8 mouse cellular contexts compared by ENCODE assay signal in the genomic region with DNA sequence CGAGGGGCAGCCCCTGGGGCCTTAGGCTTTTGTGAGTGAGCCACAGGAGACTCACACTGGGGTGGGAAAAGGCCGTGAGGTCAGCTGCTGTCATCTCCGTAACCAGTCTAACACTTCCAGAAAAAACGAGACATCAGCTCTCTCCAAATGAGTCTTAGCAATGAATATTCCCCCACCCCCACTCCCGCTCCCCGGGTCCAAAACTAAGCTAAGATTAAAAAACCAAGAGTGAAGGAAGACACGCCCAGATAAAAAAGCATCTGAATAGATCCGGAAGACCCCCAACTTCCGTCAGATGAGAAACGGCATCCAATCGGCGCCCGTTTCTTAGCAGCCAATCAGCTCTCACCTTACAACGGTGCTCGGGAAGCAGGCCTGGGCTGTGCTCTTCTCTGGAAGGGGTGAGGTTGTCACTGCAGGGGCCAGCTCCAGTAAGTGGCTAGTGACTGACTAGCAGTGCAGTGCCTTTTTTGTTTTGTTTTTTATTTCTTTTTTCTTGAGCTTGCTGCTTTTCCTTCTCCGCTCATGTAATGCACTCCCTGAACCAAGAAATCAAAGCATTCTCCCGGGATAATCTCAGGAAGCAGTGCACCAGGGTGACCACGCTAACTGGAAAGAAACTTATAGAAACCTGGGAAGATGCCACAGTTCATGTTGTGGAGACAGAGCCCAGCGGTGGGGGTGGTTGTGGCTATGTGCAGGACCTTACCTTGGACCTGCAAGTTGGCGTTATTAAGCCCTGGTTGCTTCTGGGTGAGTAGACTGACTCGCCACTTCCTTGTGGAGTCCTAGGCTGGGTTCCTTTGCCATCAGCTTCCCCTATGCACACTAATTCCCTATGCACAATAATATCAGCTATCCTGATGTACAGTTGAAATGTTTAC. TPM values are rescaled to one million over a fixed set of nuclear protein-coding genes. Genes with fewer than 3 reads are reported as not detected.
DNase-seq lines count a peak whose midpoint lies in the region; ATAC-seq and TF ChIP-seq lines count a peak whose summit lies in the region.

A gene (plus strand): TSS at position 192 of the 884 bp plus-strand sequence.
A gene (plus strand): TSS at position 383 of the 884 bp plus-strand sequence.

- peak; percentile 97 for ATAC-seq in embryonic facial prominence, embryonic 15.5 days (ENCODE audit: insufficient number of reproducible peaks, low FRiP score, low TSS enrichment, low read depth)
- ATAC-seq in kidney, embryonic 15.5 days (replicated peaks; ENCODE audit: low FRiP score) = peak; percentile 100
- ATAC-seq in monocyte, adult 5-6 weeks (replicated peaks; ENCODE audit: insufficient number of reproducible peaks, low FRiP score, low TSS enrichment, poor library complexity, severe bottlenecking) = peak; percentile 86

- TF ChIP-seq POLR2A in bone marrow, adult 2 months (IDR thresholded peaks at IDR 0.05; ENCODE audit: borderline replicate concordance, control insufficient read depth, low read depth, low read length) = peak; percentile 41; the same call in 1 of the 2 replicates

- H3K27me3 ChIP-seq in embryonic facial prominence, embryonic 15.5 days = no peaks in the 10 kb centered on the region
- H3K27me3 ChIP-seq in heart, embryonic 10.5 days (ENCODE audit: insufficient read depth, poor library complexity, severe bottlenecking) = no peaks in the 10 kb centered on the region
- H3K27me3 ChIP-seq in kidney, embryonic 15.5 days = no peaks in the 10 kb centered on the region

- no peaks in the 10 kb centered on the region for H3K4me1 ChIP-seq in bone marrow, adult 2 months (ENCODE audit: control insufficient read depth, insufficient read depth, low read length)
- H3K4me1 ChIP-seq in embryonic facial prominence, embryonic 15.5 days = 0 out of 2 replicates have a peak, but pooled peaks cover 5% of the 10 kb centered on the region
- H3K4me1 ChIP-seq in heart, embryonic 10.5 days = 0 out of 2 replicates have a peak, but pooled peaks cover 12% of the 10 kb centered on the region
- peaks cover 5% of the 10 kb centered on the region for H3K4me1 ChIP-seq in kidney, embryonic 15.5 days

- no peaks in the 10 kb centered on the region for H3K9me3 ChIP-seq in embryonic facial prominence, embryonic 15.5 days (replicated peaks)
- no peaks in the 10 kb centered on the region for H3K9me3 ChIP-seq in heart, embryonic 10.5 days
- no peaks in the 10 kb centered on the region for H3K9me3 ChIP-seq in kidney, embryonic 15.5 days (replicated peaks)

- no peak for TF ChIP-seq CTCF in bone marrow, adult 2 months (IDR thresholded peaks at IDR 0.05; ENCODE audit: control insufficient read depth, insufficient read depth, low read length)

- WGBS in bone marrow, adult 2 months = under 1% methylated on average over 21 of the region's 21 CpGs
- WGBS in embryonic facial prominence, embryonic 15.5 days = under 1% methylated on average over 21 of the region's 21 CpGs
- WGBS in heart, embryonic 10.5 days = 2% methylated on average over 21 of the region's 21 CpGs
- 2% methylated on average over 21 of the region's 21 CpGs for WGBS in kidney, embryonic 15.5 days

- peak within 1 kb of the TSS; percentile 55 for H3K9ac ChIP-seq in embryonic facial prominence, embryonic 15.5 days
- H3K9ac ChIP-seq in kidney, embryonic 15.5 days = peak within 1 kb of the TSS; percentile 71

- no peak within 1 kb of the TSS for H3K27ac ChIP-seq in bone marrow, adult 2 months (ENCODE audit: control insufficient read depth, insufficient read depth, low read depth, low read length, poor library complexity)
- H3K27ac ChIP-seq in embryonic facial prominence, embryonic 15.5 days (replicated peaks) = peak within 1 kb of the TSS; percentile 69
- peak within 1 kb of the TSS; percentile 87 for H3K27ac ChIP-seq in heart, embryonic 10.5 days
- peak within 1 kb of the TSS; percentile 72 for H3K27ac ChIP-seq in kidney, embryonic 15.5 days

- H3K4me3 ChIP-seq in bone marrow, adult 2 months (replicated peaks; ENCODE audit: control insufficient read depth, low read depth, low read length) = peak within 1 kb of the TSS; percentile 65
- peak within 1 kb of the TSS; percentile 63 for H3K4me3 ChIP-seq in embryonic facial prominence, embryonic 15.5 days (replicated peaks)
- peak within 1 kb of the TSS; percentile 65 for H3K4me3 ChIP-seq in heart, embryonic 10.5 days
- H3K4me3 ChIP-seq in kidney, embryonic 15.5 days (replicated peaks) = peak within 1 kb of the TSS; percentile 67

- peak within 1 kb of the TSS; percentile 56 for H3K4me2 ChIP-seq in embryonic facial prominence, embryonic 15.5 days (replicated peaks)
- H3K4me2 ChIP-seq in kidney, embryonic 15.5 days = peak within 1 kb of the TSS; percentile 72

- H3K36me3 ChIP-seq in embryonic facial prominence, embryonic 15.5 days = peaks cover 6% of the 10 kb centered on the region; the same call in 1 of the 2 replicates
- H3K36me3 ChIP-seq in heart, embryonic 10.5 days = peaks cover 7% of the 10 kb centered on the region; the same call in 1 of the 2 replicates
- H3K36me3 ChIP-seq in kidney, embryonic 15.5 days = peaks cover 7% of the 10 kb centered on the region; the same call in 1 of the 2 replicates

- DNase-seq in 416B (ENCODE audit: low read depth) (peak; percentile 98), liver (peak; percentile 90)
- DNase-seq in heart, embryonic 10.5 days (ENCODE audit: low spot score) = peak; percentile 94
- peak; percentile 88 to 93 for DNase-seq in spleen, postnatal 4 days (ENCODE audit: low spot score in 2 of 2)

RNA-seq across cellular contexts. Expression of the first gene that starts in this region (rescaled TPM):
- 3.2 and 3.7 TPM in 2 replicates for polyA plus RNA-seq in bone marrow, adult 2 months (2011; ENCODE audit: insufficient read depth, insufficient read length, low replicate concordance, missing spikeins)
- 17.0 and 17.7 TPM in 2 replicates for polyA plus RNA-seq in embryonic facial prominence, embryonic 15.5 days (2015; fragmentation: Nextera tagmentation; extraction: Ambion mirVana)
- 13.5 and 14.5 TPM in 2 replicates for polyA plus RNA-seq in heart, embryonic 10.5 days (2016; fragmentation: Nextera tagmentation; extraction: Ambion mirVana)
- 14.7 and 18.6 TPM in 2 replicates for polyA plus RNA-seq in kidney, embryonic 15.5 days (2015; fragmentation: Nextera tagmentation; extraction: Ambion mirVana)
- 0.95 to 8.0 TPM (median 4.7 TPM) in 3 replicates for total RNA-seq in monocyte, adult 5-6 weeks (2017)

RNA-seq across cellular contexts. Expression of the second gene that starts in this region (rescaled TPM):
- polyA plus RNA-seq in bone marrow, adult 2 months (2011; ENCODE audit: insufficient read depth, insufficient read length, low replicate concordance, missing spikeins) = 8.6 and 16.8 TPM in 2 replicates
- polyA plus RNA-seq in embryonic facial prominence, embryonic 15.5 days (2015; fragmentation: Nextera tagmentation; extraction: Ambion mirVana) = 41.1 and 42.4 TPM in 2 replicates
- polyA plus RNA-seq in heart, embryonic 10.5 days (2016; fragmentation: Nextera tagmentation; extraction: Ambion mirVana) = 33.7 and 44.5 TPM in 2 replicates
- 50.6 and 52.1 TPM in 2 replicates for polyA plus RNA-seq in kidney, embryonic 15.5 days (2015; fragmentation: Nextera tagmentation; extraction: Ambion mirVana)
- total RNA-seq in monocyte, adult 5-6 weeks (2017) = 17.7 to 27.2 TPM (median 21.5 TPM) in 3 replicates
